Mouse (Mus musculus) colon, adult 2 months (tissue): Measurements from ENCODE around the gene Zfyve28. TPM values are rescaled to one million over a fixed set of nuclear protein-coding genes. Genes with fewer than 3 reads are reported as not detected.

Experiments used
- polyA plus RNA-seq: library from polyadenylated mRNA; depleted of rRNA; stranded (reverse); fragments of >200 nt; gene quantifications from 2 replicates; pipeline ENCODE4 v1.2.3, GENCODE M21; 2012; rRNA removed

Zfyve28 gene
- polyA plus RNA-seq, result 3.1 and 5.3 TPM in 2 replicates

DNA sequence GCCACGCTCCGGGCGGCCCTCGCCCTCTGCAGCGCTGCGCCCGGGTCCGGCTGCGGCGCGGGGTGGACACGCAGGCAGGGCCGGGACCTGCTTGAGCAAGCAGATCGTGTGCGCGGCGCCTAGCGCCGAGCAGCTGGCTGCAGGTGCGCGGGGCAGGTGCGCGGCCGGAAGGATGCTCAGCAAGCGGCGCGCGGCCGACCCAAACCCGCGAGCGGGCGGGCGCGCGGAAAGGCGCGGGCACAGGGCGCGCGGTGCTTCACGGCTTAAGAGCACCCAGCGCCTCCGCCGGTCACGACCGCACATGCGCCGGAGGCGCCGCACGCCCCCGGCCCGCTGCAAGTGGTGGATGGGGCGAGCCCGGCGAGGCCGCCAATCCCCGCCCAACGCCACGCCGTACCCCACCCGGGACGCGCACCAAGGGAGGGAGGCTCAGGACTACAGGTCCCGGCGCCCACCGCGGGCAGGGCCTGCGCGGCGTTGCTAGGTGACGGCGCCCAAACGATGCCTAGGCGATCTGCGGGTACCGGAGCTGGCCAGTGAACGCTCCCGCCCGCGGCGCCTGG lies at the start of gene Zfyve28, which contains the start of gene Cfap99:
TSS of gene Zfyve28 (minus strand) at position 296 of the 563 bp plus-strand sequence.
TSS of gene Cfap99 (plus strand) at position 447 of the 563 bp plus-strand sequence.

GRCm38 (mm10) chr5:34336097-34336774 lies 48.0 kb upstream of the Zfyve28 start, which contains the start of gene Rnf4:
Gene Rnf4 (plus strand): TSS chr5:34336289.

DNA sequence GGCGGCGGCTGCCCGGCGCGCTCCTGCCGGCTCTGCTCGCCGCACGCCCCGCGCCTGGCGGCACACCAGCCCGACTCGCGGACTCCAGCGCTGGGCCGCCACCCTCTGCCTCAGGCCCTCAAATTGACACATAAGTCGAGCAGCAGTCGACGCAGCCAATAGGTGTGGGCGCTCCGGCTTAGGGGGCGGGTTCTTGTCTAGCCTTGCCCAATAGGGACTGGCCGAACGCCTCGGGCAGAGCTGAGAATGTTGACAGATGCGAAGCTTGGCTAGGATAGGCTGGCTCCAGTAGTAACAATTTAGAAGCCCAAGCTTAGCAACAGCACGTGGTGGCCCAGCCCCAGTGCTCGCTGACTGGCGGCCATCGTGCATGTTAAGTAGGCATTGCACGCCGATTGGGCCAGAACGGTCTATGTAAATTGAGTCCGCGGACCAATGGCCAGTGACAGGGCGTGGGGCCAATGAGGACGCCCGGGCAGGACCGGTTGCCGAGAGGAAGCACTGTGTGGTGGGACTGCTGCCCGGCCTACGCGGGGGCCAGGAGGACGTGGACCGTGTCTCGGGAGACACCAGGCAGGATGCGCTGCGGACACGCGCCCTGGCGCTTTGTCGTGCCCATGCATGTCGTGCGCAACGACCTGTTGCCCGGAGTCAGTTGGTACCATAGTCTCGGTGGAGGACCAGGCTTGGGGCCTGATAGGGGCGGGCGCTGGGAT lies 100.5 kb downstream of the Zfyve28 start, which contains the start of gene Mxd4:
TSS of gene Mxd4 (minus strand) at position 120 of the 716 bp plus-strand sequence.

GRCm38 (mm10) chr5:34168950-34169891 lies 119.0 kb downstream of the Zfyve28 start, which contains the start of the genes Poln and Haus3:
Gene Poln (minus strand): TSS chr5:34169448.
Gene Haus3 (minus strand): TSS chr5:34169527.

Other genes with a start within 250 kb of the Zfyve28 start
- gene Poln, start 119.0 kb downstream of the Zfyve28 start, polyA plus RNA-seq, result 0.05 and 0.06 TPM in 2 replicates
- gene Haus3, start 118.9 kb downstream of the Zfyve28 start, polyA plus RNA-seq, result 0.16 and 0.25 TPM in 2 replicates
- 228 and 250 TPM in 2 replicates for gene Mxd4, start 100.7 kb downstream of the Zfyve28 start, polyA plus RNA-seq
- gene Cfap99, start 151 bp upstream of the Zfyve28 start, polyA plus RNA-seq, result not detected in 2 replicates
- 40.0 and 41.2 TPM in 2 replicates for gene Rnf4, start 47.8 kb upstream of the Zfyve28 start, polyA plus RNA-seq
- 28.9 and 36.9 TPM in 2 replicates for gene Fam193a, start 81.5 kb upstream of the Zfyve28 start, polyA plus RNA-seq
- gene Tnip2, start 225.5 kb upstream of the Zfyve28 start, polyA plus RNA-seq, result 25.2 and 29.5 TPM in 2 replicates
- gene Sh3bp2, start 237.4 kb upstream of the Zfyve28 start, polyA plus RNA-seq, result 9.6 and 10.1 TPM in 2 replicates